Mouse (Mus musculus): ENCODE data around the gene Hnrnpab.

DNA sequence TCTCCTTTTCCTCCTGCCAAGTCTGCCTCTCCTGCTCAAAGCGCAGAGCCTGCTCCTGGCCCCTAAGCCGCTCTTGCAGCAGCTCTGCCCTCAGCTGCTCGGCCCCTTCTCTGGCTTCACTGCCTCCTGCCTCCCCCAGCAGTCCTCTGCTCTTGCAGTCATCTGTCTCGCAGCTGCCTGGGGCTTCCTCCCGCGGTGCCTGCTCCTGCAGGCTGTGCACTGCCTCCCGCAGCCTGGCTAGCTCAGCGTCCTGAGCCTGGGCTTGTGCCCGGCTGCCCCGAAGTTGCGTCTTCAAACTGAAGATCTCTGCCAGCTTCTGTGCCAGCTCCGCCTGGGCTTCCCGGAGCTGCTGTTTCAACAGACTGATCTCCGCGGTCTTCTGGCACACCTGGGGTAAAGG is 37.1 kb upstream of the Hnrnpab start:
- TF ChIP-seq CTCF (IDR thresholded peaks at IDR 0.05; ENCODE audit: extremely low read depth, insufficient read depth, insufficient read length, insufficient replicate concordance) = no peak
- TF ChIP-seq POLR2A (IDR thresholded peaks at IDR 0.05; ENCODE audit: low read depth, low read length) = no peak

Measured in spleen, adult 2 months (tissue).